Mouse (Mus musculus) midbrain, postnatal 0 days (tissue): ENCODE measurements around the gene Dek. TPM values are rescaled to one million over a fixed set of nuclear protein-coding genes. Genes with fewer than 3 reads are reported as not detected.

Experiments
- ATAC-seq: fragments of 200-750 bp; cut with Nextera tagmentation; 2 replicates; pipeline ENCODE4 v1.8.0; 2017; ENCODE audit warnings: moderate number of reproducible peaks, mild to moderate bottlenecking, moderate TSS enrichment, moderate library complexity; ENCODE audit not compliant: low FRiP score
- DNase-seq: peaks from one replicate; pipeline ENCODE4 v3.0.0-alpha.2; 2015; ENCODE audit warnings: low spot score
- H3K27ac ChIP-seq: fragments of 300-500 bp; sonication (generic); 2 replicates; pipeline ENCODE4 v1.5.1; 2014; ENCODE audit warnings: low read depth, mild to moderate bottlenecking, low read length, mixed read lengths
- H3K27me3 ChIP-seq: fragments of 300-500 bp; sonication (generic); 2 replicates; pipeline ENCODE4 v1.6.1; 2014; ENCODE audit warnings: low read length, control low read depth, mixed read lengths; ENCODE audit not compliant: insufficient read depth
- H3K36me3 ChIP-seq: fragments of 300-500 bp; sonication (generic); 2 replicates; pipeline ENCODE4 v1.6.1; 2014; ENCODE audit warnings: low read length, control low read depth, mixed read lengths; ENCODE audit not compliant: insufficient read depth
- H3K4me1 ChIP-seq: fragments of 300-500 bp; sonication (generic); 2 replicates; pipeline ENCODE4 v1.6.1; 2014; ENCODE audit warnings: mild to moderate bottlenecking, control low read depth, antibody characterized with exemption, low read length, mixed read lengths; ENCODE audit not compliant: insufficient read depth
- H3K4me2 ChIP-seq: fragments of 300-500 bp; sonication (generic); 2 replicates; pipeline ENCODE4 v1.6.1; 2014; ENCODE audit warnings: low read depth, mild to moderate bottlenecking, low read length, mixed read lengths; ENCODE audit not compliant: poor library complexity, severe bottlenecking
- H3K4me3 ChIP-seq: fragments of 300-500 bp; sonication (generic); 2 replicates; pipeline ENCODE4 v1.5.1; 2014; ENCODE audit warnings: low read depth, mild to moderate bottlenecking, low read length, moderate library complexity
- H3K9ac ChIP-seq: fragments of 300-500 bp; sonication (generic); replicated peaks from 2 replicates; pipeline ENCODE4 v1.6.1; 2014; ENCODE audit warnings: mild to moderate bottlenecking, low read length, moderate library complexity, mixed read lengths; ENCODE audit not compliant: poor library complexity, severe bottlenecking
- H3K9me3 ChIP-seq: fragments of 300-500 bp; sonication (generic); 2 replicates; pipeline ENCODE4 v1.6.1; 2016; ENCODE audit warnings: low read length, control low read depth
- CTCF ChIP-seq: IDR thresholded peaks from 2 replicates; pipeline ENCODE4 v1.5.1; 2016; ENCODE audit warnings: antibody characterized with exemption, mild to moderate bottlenecking
- WGBS: fragments of 180-500 bp; shearing (Covaris S2); extraction: QIAGEN DNeasy Blood & Tissue Kit; methylation state at CpG from one replicate; pipeline ENCODE4 v1.1.7; 2014; 5-methylcytosine and 5-hydroxymethylcytosine counted together
- polyA plus RNA-seq: library from polyadenylated mRNA; unstranded; fragments of >200 nt; fragmentation: Nextera tagmentation; extraction: Ambion mirVana; gene quantifications from 2 replicates; pipeline ENCODE4 v1.2.1, GENCODE M21; 2015
- total RNA-seq: library from RNA; depleted of rRNA; stranded (reverse); fragments of >200 nt; gene quantifications from 2 replicates; pipeline ENCODE4 v1.2.3, GENCODE M21; 2014

The Dek gene
- total and polyA plus RNA-seq, 2 experiments from 2014 or later, result 34.1 to 112 TPM

- Histone ChIP-seq H3K36me3 (no peaks in the 10 kb centered on the region), H3K4me3 (peak overlapping the region; percentile 51; the same call in 1 of the 2 replicates), H3K27ac (no peak overlapping the region), H3K9me3 (no peaks in the 10 kb centered on the region), H3K9ac (no peak overlapping the region), H3K27me3 (no peaks in the 10 kb centered on the region), H3K4me1 (no peaks in the 10 kb centered on the region), H3K4me2 (peak overlapping the region; percentile 95)
- 30% methylated on average over 12 of the region's 12 CpGs for WGBS
- DNase-seq (peak; percentile 19), ATAC-seq (no peak)
- TF ChIP-seq CTCF, result peak; percentile 64
Measured at GRCm38 (mm10) chr13:47121333-47121889, 15.4 kb upstream of the Dek start.

DNA sequence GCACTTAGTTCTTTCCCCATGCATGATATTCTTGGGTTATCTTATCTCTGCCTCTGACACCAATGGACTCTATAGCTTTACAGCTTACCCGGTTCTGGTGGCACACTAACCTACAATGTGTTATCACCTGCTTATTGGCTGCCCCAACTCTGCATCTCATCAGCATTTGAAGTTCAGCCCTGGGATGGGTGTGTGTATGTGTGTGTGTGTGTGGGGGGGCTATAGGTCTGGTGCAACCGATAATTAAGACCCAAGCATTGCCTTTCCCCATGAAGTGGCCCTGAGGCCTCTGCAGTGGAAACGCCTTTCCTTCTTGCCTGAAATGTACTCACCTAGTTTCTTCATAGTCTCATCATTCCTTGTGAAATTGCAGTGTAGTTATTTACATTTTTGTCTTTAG, 10.0 kb upstream of the Dek start:
- H3K4me2 ChIP-seq, result no peak overlapping the region
- 93% methylated on average over 3 of the region's 3 CpGs for WGBS
- no peak overlapping the region for H3K9ac ChIP-seq
- H3K9me3 ChIP-seq, result no peaks in the 10 kb centered on the region
- no peaks in the 10 kb centered on the region for H3K36me3 ChIP-seq
- no peak for DNase-seq
- TF ChIP-seq CTCF, result no peak
- no peak overlapping the region for H3K27ac ChIP-seq
- no peak overlapping the region for H3K4me3 ChIP-seq
- no peaks in the 10 kb centered on the region for H3K4me1 ChIP-seq
- no peak for ATAC-seq
- H3K27me3 ChIP-seq, result no peaks in the 10 kb centered on the region

DNA sequence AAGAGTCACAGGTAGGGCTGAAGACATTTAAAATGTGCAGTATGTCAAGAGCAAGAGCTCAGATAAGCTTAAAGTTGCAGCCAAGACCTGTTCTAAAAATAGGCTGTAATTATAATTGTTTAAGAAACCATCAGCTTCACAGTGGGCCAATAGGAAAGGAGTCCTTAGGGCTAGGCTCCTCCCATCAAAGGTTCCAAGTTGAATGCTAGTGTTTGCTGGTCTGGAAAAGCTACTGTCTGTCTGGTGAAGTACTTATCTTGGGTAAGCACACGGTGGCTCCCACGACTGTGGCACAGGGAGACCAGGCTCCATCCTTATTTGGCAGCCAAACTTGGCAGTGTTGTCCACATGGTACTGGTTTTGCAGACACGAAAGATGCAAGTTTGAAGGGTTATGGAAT, 6.9 kb upstream of the Dek start:
- no peaks in the 10 kb centered on the region for H3K27me3 ChIP-seq
- DNase-seq (no peak), ATAC-seq (no peak)
- H3K27ac ChIP-seq, result no peak overlapping the region
- H3K4me3 ChIP-seq, result no peak overlapping the region
- no peaks in the 10 kb centered on the region for H3K9me3 ChIP-seq
- H3K36me3 ChIP-seq, result no peaks in the 10 kb centered on the region
- 70% methylated on average over 3 of the region's 3 CpGs for WGBS
- no peak overlapping the region for H3K4me2 ChIP-seq
- TF ChIP-seq CTCF, result no peak
- H3K4me1 ChIP-seq, result no peaks in the 10 kb centered on the region
- no peak overlapping the region for H3K9ac ChIP-seq

- Histone ChIP-seq H3K4me1 (no peaks in the 10 kb centered on the region), H3K4me2 (no peak overlapping the region), H3K27ac (no peak overlapping the region), H3K36me3 (no peaks in the 10 kb centered on the region), H3K27me3 (no peaks in the 10 kb centered on the region), H3K9me3 (no peaks in the 10 kb centered on the region), H3K9ac (no peak overlapping the region), H3K4me3 (no peak overlapping the region)
- TF ChIP-seq CTCF, result no peak
- ATAC-seq (no peak), DNase-seq (no peak)
- 88% methylated on average over 3 of the region's 3 CpGs for WGBS
Measured at GRCm38 (mm10) chr13:47112056-47112455, 6.1 kb upstream of the Dek start.

DNA sequence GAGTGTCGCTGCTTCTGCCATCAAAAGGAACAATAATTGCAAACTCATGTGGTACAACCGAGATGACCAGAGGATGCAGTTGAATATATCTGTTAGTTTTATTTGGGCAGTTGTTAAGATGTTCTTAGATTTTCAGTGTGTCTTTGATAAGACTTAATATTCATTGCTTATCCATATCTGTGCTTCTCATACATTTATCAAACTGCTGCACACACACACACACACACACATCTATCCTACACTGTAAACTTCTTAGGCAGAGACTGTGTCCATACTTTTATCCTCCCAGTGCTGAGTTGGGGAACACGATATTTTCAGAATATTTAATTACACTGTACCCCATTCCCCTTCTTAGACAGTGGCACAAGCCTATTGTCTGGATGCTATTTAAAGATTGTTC, 5.2 kb upstream of the Dek start:
- Histone ChIP-seq H3K4me3 (no peak overlapping the region), H3K4me2 (no peak overlapping the region), H3K36me3 (no peaks in the 10 kb centered on the region), H3K4me1 (no peaks in the 10 kb centered on the region), H3K27ac (no peak overlapping the region), H3K27me3 (no peaks in the 10 kb centered on the region), H3K9ac (no peak overlapping the region), H3K9me3 (no peaks in the 10 kb centered on the region)
- 87% methylated on average over 3 of the region's 3 CpGs for WGBS
- TF ChIP-seq CTCF, result no peak
- ATAC-seq, result no peak
- DNase-seq, result no peak

GRCm38 (mm10) chr13:47109239-47109638, 3.2 kb upstream of the Dek start:
- ATAC-seq (no peak), DNase-seq (no peak)
- H3K36me3 ChIP-seq, result no peaks in the 10 kb centered on the region

More at GRCm38 (mm10) chr13:47109239-47109638, 3.2 kb upstream of the Dek start:
- 75% methylated on average over 2 of the region's 2 CpGs for WGBS
- no peaks in the 10 kb centered on the region for H3K9me3 ChIP-seq
- H3K4me3 ChIP-seq, result no peak overlapping the region
- H3K4me1 ChIP-seq, result peaks cover 4% of the 10 kb centered on the region; the same call in 1 of the 2 replicates
- H3K4me2 ChIP-seq, result no peak overlapping the region
- no peak for TF ChIP-seq CTCF
- H3K9ac ChIP-seq, result no peak overlapping the region
- H3K27me3 ChIP-seq, result no peaks in the 10 kb centered on the region
- H3K27ac ChIP-seq, result no peak overlapping the region
